Mouse (Mus musculus): ENCODE measurements around the gene Exosc5. TPM values are rescaled to one million over a fixed set of nuclear protein-coding genes. Genes with fewer than 3 reads are reported as not detected.
A peak's percentile ranks its signal among the peaks of the same experiment; 100 is the strongest.

Exosc5 gene
- total and polyA plus RNA-seq, 3 experiments: 105 to 125 (median 123) TPM

- DNase-seq (ENCODE audit: extremely low read depth): no peak
- Histone ChIP-seq H3K9ac (ENCODE audit: insufficient read depth, low read depth) (no peak overlapping the region), H3K36me3 (replicated peaks in 1 of 2; ENCODE audit: control insufficient read depth in 1 of 2, insufficient read depth in 1 of 2, low read length in 1 of 2) (peaks cover 2 to 23% of the 10 kb centered on the region in 2 experiments), H3K4me3 (replicated peaks in 1 of 3; ENCODE audit: low read depth in 2 of 3, low read length in 2 of 3, poor library complexity in 1 of 3) (no peak overlapping the region), H3K9me3 (replicated peaks; ENCODE audit: low read length) (no peaks in the 10 kb centered on the region), H3K27ac (ENCODE audit: insufficient read depth, low read depth) (no peak overlapping the region), H3K4me1 (ENCODE audit: control insufficient read depth in 1 of 2, insufficient read depth in 2 of 2) (peaks cover 4 to 17% of the 10 kb centered on the region in 2 experiments), H3K79me2 (replicated peaks; ENCODE audit: control insufficient read depth, extremely low read depth, insufficient read depth, poor library complexity, severe bottlenecking) (no peaks in the 10 kb centered on the region), H3K4me2 (ENCODE audit: insufficient read depth, low read depth, poor library complexity, severe bottlenecking) (no peak overlapping the region), H3K27me3 (replicated peaks) (peaks cover 7% of the 10 kb centered on the region)
- in situ Hi-C loops (cut with MboI; ENCODE audit: low pct_ligation_motif_present, low pct_unique_long_range_greater_than_20kb, low sequenced_read_pairs): no loop called here
- TF ChIP-seq USF1 (IDR thresholded peaks at IDR 0.05; ENCODE audit: low read depth, low read length) (no peak), TCF12 (IDR thresholded peaks at IDR 0.05; ENCODE audit: low read depth, low read length) (no peak), MAX (IDR thresholded peaks at IDR 0.05; ENCODE audit: low read length) (no peak), NELFE (IDR thresholded peaks at IDR 0.05; ENCODE audit: low read depth, low read length) (no peak), NRF1 (IDR thresholded peaks at IDR 0.05; ENCODE audit: low read depth, low read length) (no peak), PAX5 (IDR thresholded peaks at IDR 0.05; ENCODE audit: low read length) (no peak), ZKSCAN1 (IDR thresholded peaks at IDR 0.05; ENCODE audit: borderline replicate concordance, low read depth, low read length) (no peak), SMC3 (IDR thresholded peaks at IDR 0.05; ENCODE audit: low read depth, low read length) (no peak), CTCF (conservative IDR thresholded peaks at IDR 0.05 in 1 of 2, IDR thresholded peaks at IDR 0.05 in 1 of 2; ENCODE audit: low read depth in 2 of 2, low read length in 2 of 2) (no peak), ZNF384 (IDR thresholded peaks at IDR 0.05; ENCODE audit: low read depth, low read length) (no peak), MYC (IDR thresholded peaks at IDR 0.05; ENCODE audit: low read depth, low read length) (no peak), POLR2AphosphoS2 (IDR thresholded peaks at IDR 0.05; ENCODE audit: low read depth, low read length) (no peak), CHD1 (IDR thresholded peaks at IDR 0.05; ENCODE audit: low read depth, low read length) (no peak)
- dilution Hi-C loops (cut with MboI; ENCODE audit: extremely low pct_ligation_motif_present, extremely low pct_unique_long_range_greater_than_20kb, low sequenced_read_pairs): no loop called here
These were observed 41.4 kb upstream of the Exosc5 start for GRCm38 (mm10) chr7:25617376-25618160.

DNA sequence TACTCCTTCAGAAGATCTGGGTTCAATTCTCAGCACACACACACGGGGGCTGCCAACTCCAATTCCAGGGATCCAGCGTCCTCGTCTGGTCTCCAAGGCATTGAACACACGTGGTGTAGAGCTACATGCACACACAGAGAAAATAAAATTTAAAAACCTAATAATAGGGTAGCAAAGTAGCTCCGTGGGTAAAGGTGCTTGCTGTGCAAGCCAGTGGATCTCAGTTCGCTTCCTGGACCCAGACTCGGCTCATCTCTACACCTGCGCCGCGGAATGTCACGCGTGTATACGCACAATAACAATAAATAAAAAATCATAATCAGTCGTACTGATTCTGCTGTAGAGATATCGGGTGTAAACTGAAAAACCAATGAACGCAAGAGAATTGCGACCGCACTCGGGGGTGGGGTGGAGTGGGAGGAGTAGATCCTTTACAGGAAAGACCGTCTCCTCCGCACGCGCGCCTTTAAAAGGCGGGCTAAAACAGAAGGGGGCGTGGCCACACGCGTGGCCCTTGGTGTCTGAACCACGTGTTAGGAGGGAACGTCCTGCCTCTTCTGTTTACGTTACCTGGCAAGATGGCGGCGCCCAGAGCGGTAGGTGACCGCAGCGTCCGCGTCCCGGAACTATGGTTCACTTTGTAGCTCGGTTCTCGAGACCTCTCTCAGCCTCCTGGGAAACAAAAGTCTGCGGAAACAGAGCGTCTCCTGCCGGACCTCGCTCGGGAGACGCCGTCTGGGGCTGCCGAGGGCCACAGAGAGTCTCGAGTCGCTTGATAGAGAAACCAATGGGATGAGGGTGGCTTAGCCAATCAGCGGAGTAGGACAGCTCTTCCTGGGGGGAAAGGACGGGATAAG, 39.9 kb upstream of the Exosc5 start, which contains the start of gene Dmac2:
Gene Dmac2, plus strand, starts transcription at position 550 of the 857 bp plus-strand sequence.
- H3K27me3 ChIP-seq (replicated peaks): peaks cover 7% of the 10 kb centered on the region
- peaks cover 4 to 17% of the 10 kb centered on the region in 2 experiments for H3K4me1 ChIP-seq (ENCODE audit: control insufficient read depth in 1 of 2, insufficient read depth in 2 of 2)
- dilution Hi-C loops (cut with MboI; ENCODE audit: extremely low pct_ligation_motif_present, extremely low pct_unique_long_range_greater_than_20kb, low sequenced_read_pairs) (no loop called here), in situ Hi-C loops (cut with MboI; ENCODE audit: low pct_ligation_motif_present, low pct_unique_long_range_greater_than_20kb, low sequenced_read_pairs) (no loop called here)
- H3K4me3 ChIP-seq (replicated peaks in 1 of 3; ENCODE audit: low read depth in 2 of 3, low read length in 2 of 3, poor library complexity in 1 of 3): peak within 1 kb of the TSS; percentile 71 to 92 (median 83)
- no peak within 1 kb of the TSS for H3K27ac ChIP-seq (ENCODE audit: insufficient read depth, low read depth)
- peak; percentile 96 for DNase-seq (ENCODE audit: extremely low read depth)
- peaks cover 13 to 37% of the 10 kb centered on the region in 2 experiments for H3K36me3 ChIP-seq (replicated peaks in 1 of 2; ENCODE audit: control insufficient read depth in 1 of 2, insufficient read depth in 1 of 2, low read length in 1 of 2)
- H3K9ac ChIP-seq (ENCODE audit: insufficient read depth, low read depth): peak within 1 kb of the TSS; percentile 47
- H3K4me2 ChIP-seq (ENCODE audit: insufficient read depth, low read depth, poor library complexity, severe bottlenecking): peak within 1 kb of the TSS; percentile 66
- no peaks in the 10 kb centered on the region for H3K9me3 ChIP-seq (replicated peaks; ENCODE audit: low read length)
- H3K79me2 ChIP-seq (replicated peaks; ENCODE audit: control insufficient read depth, extremely low read depth, insufficient read depth, poor library complexity, severe bottlenecking): no peaks in the 10 kb centered on the region
- no peak; the same call in 1 of the 2 replicates for TF ChIP-seq MAFK (IDR thresholded peaks at IDR 0.05; ENCODE audit: insufficient replicate concordance, low read length)
- TF ChIP-seq RCOR1 (conservative IDR thresholded peaks at IDR 0.05; ENCODE audit: low read depth, low read length): no peak; the same call in 1 of the 2 replicates
- no peak for TF ChIP-seq ZMIZ1 (IDR thresholded peaks at IDR 0.05; ENCODE audit: low read depth, low read length)
- TF ChIP-seq SIN3A (IDR thresholded peaks at IDR 0.05; ENCODE audit: low read length): peak; percentile 99
- peak; percentile 79 for TF ChIP-seq POLR2A (IDR thresholded peaks at IDR 0.05; ENCODE audit: low read depth, low read length)
- no peak for TF ChIP-seq POLR2AphosphoS2 (IDR thresholded peaks at IDR 0.05; ENCODE audit: low read depth, low read length)
- TF ChIP-seq JUND (conservative IDR thresholded peaks at IDR 0.05; ENCODE audit: low read depth, low read length): no peak
- peak; percentile 63 for TF ChIP-seq NRF1 (IDR thresholded peaks at IDR 0.05; ENCODE audit: low read depth, low read length)
- TF ChIP-seq ZNF384 (IDR thresholded peaks at IDR 0.05; ENCODE audit: low read depth, low read length): no peak
- peak; percentile 81 for TF ChIP-seq HCFC1 (IDR thresholded peaks at IDR 0.05; ENCODE audit: low read depth, low read length)
- TF ChIP-seq IRF4 (IDR thresholded peaks at IDR 0.05; ENCODE audit: low read depth, low read length): peak; percentile 42; the same call in 1 of the 2 replicates
- TF ChIP-seq USF2 (conservative IDR thresholded peaks at IDR 0.05; ENCODE audit: low read depth, low read length): peak; percentile 57; the same call in 1 of the 2 replicates
- no peak for TF ChIP-seq CHD2 (IDR thresholded peaks at IDR 0.05; ENCODE audit: low read length)
- peak; percentile 39; the same call in 1 of the 2 replicates for TF ChIP-seq NELFE (IDR thresholded peaks at IDR 0.05; ENCODE audit: low read depth, low read length)
- peak; percentile 99 for TF ChIP-seq MAX (IDR thresholded peaks at IDR 0.05; ENCODE audit: low read length)
- no peak for TF ChIP-seq E2F4 (IDR thresholded peaks at IDR 0.05; ENCODE audit: insufficient replicate concordance, low read depth, low read length)
- peak; percentile 95 for TF ChIP-seq MYC (IDR thresholded peaks at IDR 0.05; ENCODE audit: low read depth, low read length)
- TF ChIP-seq CHD1 (IDR thresholded peaks at IDR 0.05; ENCODE audit: low read depth, low read length): no peak
- peak; percentile 43; the same call in 1 of the 2 replicates for TF ChIP-seq MEF2A (IDR thresholded peaks at IDR 0.05; ENCODE audit: borderline replicate concordance, low read depth, low read length)
- no peak for TF ChIP-seq SMC3 (IDR thresholded peaks at IDR 0.05; ENCODE audit: low read depth, low read length)
- TF ChIP-seq GABPA (IDR thresholded peaks at IDR 0.05; ENCODE audit: insufficient replicate concordance, low read depth, low read length): no peak
- TF ChIP-seq EP300 (IDR thresholded peaks at IDR 0.05; ENCODE audit: low read length): no peak
- TF ChIP-seq USF1 (IDR thresholded peaks at IDR 0.05; ENCODE audit: low read depth, low read length): peak; percentile 79
- peak; percentile 69; the same call in 1 of the 2 replicates for TF ChIP-seq BHLHE40 (IDR thresholded peaks at IDR 0.05; ENCODE audit: low read depth, low read length)
